Mouse (Mus musculus): Measurements from ENCODE around the gene Synpo2. TPM values are rescaled to one million over a fixed set of nuclear protein-coding genes. Genes with fewer than 3 reads are reported as not detected.

Synpo2 gene
- polyA plus RNA-seq, 1 experiment from 2014 or later, result 5.1 TPM

GRCm38 (mm10) chr3:123237039-123237438 is 1.1 kb upstream of the Synpo2 start:
- 24% methylated on average over 7 of the region's 7 CpGs for WGBS

GRCm38 (mm10) chr3:123235495-123235894 is 454 bp downstream of the Synpo2 start:
- Histone ChIP-seq H3K9ac (ENCODE audit: low read depth, low read length) (peak overlapping the region; percentile 44; the same call in 1 of the 2 replicates), H3K4me1 (replicated peaks; ENCODE audit: insufficient read depth, low read length) (peaks cover 5% of the 10 kb centered on the region; the same call in 1 of the 2 replicates), H3K4me3 (replicated peaks; ENCODE audit: low read depth, low read length) (peak overlapping the region; percentile 43), H3K9me3 (replicated peaks; ENCODE audit: low read length) (no peaks in the 10 kb centered on the region), H3K4me2 (ENCODE audit: low read length) (peak overlapping the region; percentile 69), H3K36me3 (ENCODE audit: insufficient read depth, low read length) (no peaks in the 10 kb centered on the region), H3K27ac (no peak overlapping the region), H3K27me3 (ENCODE audit: insufficient read depth, low read length) (no peaks in the 10 kb centered on the region)
- TF ChIP-seq CTCF (IDR thresholded peaks at IDR 0.05; ENCODE audit: low read depth), result no peak
- WGBS, result 26% methylated on average over 7 of the region's 7 CpGs
- DNase-seq (ENCODE audit: low spot score) (no peak), ATAC-seq (replicated peaks; ENCODE audit: low FRiP score, low read depth) (no peak)

More at GRCm38 (mm10) chr3:123237039-123237438, 1.1 kb upstream of the Synpo2 start:
- H3K9me3 ChIP-seq (replicated peaks; ENCODE audit: low read length), result no peaks in the 10 kb centered on the region
- no peak for DNase-seq (ENCODE audit: low spot score)
- H3K36me3 ChIP-seq (ENCODE audit: insufficient read depth, low read length), result no peaks in the 10 kb centered on the region
- H3K4me3 ChIP-seq (replicated peaks; ENCODE audit: low read depth, low read length), result no peak overlapping the region
- TF ChIP-seq CTCF (IDR thresholded peaks at IDR 0.05; ENCODE audit: low read depth), result no peak
- H3K27ac ChIP-seq, result no peak overlapping the region
- ATAC-seq (replicated peaks; ENCODE audit: low FRiP score, low read depth), result no peak
- no peaks in the 10 kb centered on the region for H3K27me3 ChIP-seq (ENCODE audit: insufficient read depth, low read length)
- H3K4me1 ChIP-seq (replicated peaks; ENCODE audit: insufficient read depth, low read length), result peaks cover 5% of the 10 kb centered on the region; the same call in 1 of the 2 replicates
- H3K4me2 ChIP-seq (ENCODE audit: low read length), result no peak overlapping the region
- no peak overlapping the region for H3K9ac ChIP-seq (ENCODE audit: low read depth, low read length)

GRCm38 (mm10) chr3:123234191-123234836 is 1.6 kb downstream of the Synpo2 start:
- H3K36me3 ChIP-seq (ENCODE audit: insufficient read depth, low read length), result no peaks in the 10 kb centered on the region
- peak; percentile 75 for TF ChIP-seq CTCF (IDR thresholded peaks at IDR 0.05; ENCODE audit: low read depth)
- H3K9ac ChIP-seq (ENCODE audit: low read depth, low read length), result 0 out of 2 replicates have a peak overlapping the region, but pooled peaks have one; percentile 8
- H3K27me3 ChIP-seq (ENCODE audit: insufficient read depth, low read length), result no peaks in the 10 kb centered on the region
- H3K4me1 ChIP-seq (replicated peaks; ENCODE audit: insufficient read depth, low read length), result peaks cover 5% of the 10 kb centered on the region; the same call in 1 of the 2 replicates
- H3K4me3 ChIP-seq (replicated peaks; ENCODE audit: low read depth, low read length), result peak overlapping the region; percentile 11
- DNase-seq (ENCODE audit: low spot score) (peak; percentile 84), ATAC-seq (replicated peaks; ENCODE audit: low FRiP score, low read depth) (peak; percentile 13; the same call in 1 of the 2 replicates)
- no peak overlapping the region for H3K27ac ChIP-seq
- 41% methylated on average over 16 of the region's 16 CpGs for WGBS
- peak overlapping the region; percentile 11; the same call in 1 of the 2 replicates for H3K4me2 ChIP-seq (ENCODE audit: low read length)
- no peaks in the 10 kb centered on the region for H3K9me3 ChIP-seq (replicated peaks; ENCODE audit: low read length)

- no peak for TF ChIP-seq CTCF (IDR thresholded peaks at IDR 0.05; ENCODE audit: low read depth)
These were observed 4.3 kb downstream of the Synpo2 start for GRCm38 (mm10) chr3:123231639-123232038.

GRCm38 (mm10) chr3:123227276-123227675 is 8.7 kb downstream of the Synpo2 start:
- Histone ChIP-seq H3K27me3 (ENCODE audit: insufficient read depth, low read length) (no peaks in the 10 kb centered on the region), H3K4me2 (ENCODE audit: low read length) (no peak overlapping the region), H3K9ac (ENCODE audit: low read depth, low read length) (no peak overlapping the region), H3K4me1 (replicated peaks; ENCODE audit: insufficient read depth, low read length) (no peaks in the 10 kb centered on the region), H3K36me3 (ENCODE audit: insufficient read depth, low read length) (no peaks in the 10 kb centered on the region), H3K27ac (no peak overlapping the region), H3K9me3 (replicated peaks; ENCODE audit: low read length) (no peaks in the 10 kb centered on the region), H3K4me3 (replicated peaks; ENCODE audit: low read depth, low read length) (no peak overlapping the region)
- no peak for TF ChIP-seq CTCF (IDR thresholded peaks at IDR 0.05; ENCODE audit: low read depth)
- ATAC-seq (replicated peaks; ENCODE audit: low FRiP score, low read depth) (no peak), DNase-seq (ENCODE audit: low spot score) (no peak)
- 80% methylated on average over 3 of the region's 3 CpGs for WGBS

More at GRCm38 (mm10) chr3:123231639-123232038, 4.3 kb downstream of the Synpo2 start:
- Histone ChIP-seq H3K4me1 (replicated peaks; ENCODE audit: insufficient read depth, low read length) (peaks cover under 1% of the 10 kb centered on the region; the same call in 1 of the 2 replicates), H3K27me3 (ENCODE audit: insufficient read depth, low read length) (no peaks in the 10 kb centered on the region), H3K9ac (ENCODE audit: low read depth, low read length) (no peak overlapping the region), H3K27ac (no peak overlapping the region), H3K36me3 (ENCODE audit: insufficient read depth, low read length) (no peaks in the 10 kb centered on the region), H3K4me3 (replicated peaks; ENCODE audit: low read depth, low read length) (no peak overlapping the region), H3K4me2 (ENCODE audit: low read length) (no peak overlapping the region), H3K9me3 (replicated peaks; ENCODE audit: low read length) (no peaks in the 10 kb centered on the region)
- DNase-seq (ENCODE audit: low spot score) (no peak), ATAC-seq (replicated peaks; ENCODE audit: low FRiP score, low read depth) (no peak)
- WGBS, result 85% methylated on average over 2 of the region's 2 CpGs

GRCm38 (mm10) chr3:123218646-123219045 is 17.3 kb downstream of the Synpo2 start:
- no peaks in the 10 kb centered on the region for H3K36me3 ChIP-seq (ENCODE audit: insufficient read depth, low read length)
- H3K4me1 ChIP-seq (replicated peaks; ENCODE audit: insufficient read depth, low read length), result no peaks in the 10 kb centered on the region
- no peak overlapping the region for H3K4me2 ChIP-seq (ENCODE audit: low read length)
- no peak overlapping the region for H3K9ac ChIP-seq (ENCODE audit: low read depth, low read length)
- no peak for ATAC-seq (replicated peaks; ENCODE audit: low FRiP score, low read depth)
- no peaks in the 10 kb centered on the region for H3K9me3 ChIP-seq (replicated peaks; ENCODE audit: low read length)
- no peak for DNase-seq (ENCODE audit: low spot score)
- no peak overlapping the region for H3K27ac ChIP-seq
- no peaks in the 10 kb centered on the region for H3K27me3 ChIP-seq (ENCODE audit: insufficient read depth, low read length)
- TF ChIP-seq CTCF (IDR thresholded peaks at IDR 0.05; ENCODE audit: low read depth), result no peak
- 68% methylated on average over 6 of the region's 6 CpGs for WGBS
- no peak overlapping the region for H3K4me3 ChIP-seq (replicated peaks; ENCODE audit: low read depth, low read length)

All from kidney, postnatal 0 days (tissue).